Mouse (Mus musculus) ovary, postnatal 10 days (tissue): ENCODE measurements around the gene Xirp2.

Experiments used
- DNase-seq: peaks from one replicate; pipeline ENCODE4 v3.0.0; 2022; ENCODE audit warnings: low spot score

Gene Xirp2

GRCm38 (mm10) chr2:67564851-67565479, 119.2 kb downstream of the Xirp2 start:
- DNase-seq: peak; percentile 29

GRCm38 (mm10) chr2:67565480-67566331, 119.9 kb downstream of the Xirp2 start, which contains the start of gene B3galt1:
Gene B3galt1 (plus strand): TSS chr2:67565871.
- DNase-seq: peak; percentile 52

GRCm38 (mm10) chr2:67566566-67566965, 120.8 kb downstream of the Xirp2 start:
- DNase-seq: no peak

GRCm38 (mm10) chr2:67567141-67567680, 121.4 kb downstream of the Xirp2 start:
- DNase-seq: no peak
